Mouse (Mus musculus) hematopoietic stem cell, adult 5-6 weeks (primary cell): Measurements from ENCODE around the gene Sorcs2. TPM values are rescaled to one million over a fixed set of nuclear protein-coding genes. Genes with fewer than 3 reads are reported as not detected.

ENCODE experiments used
- ATAC-seq, 2 experiments: fragments of 125-278 bp in 1 of 2; replicated peaks in 1 of 2; 2 replicates each; pipeline ENCODE4 v1.8.0; 2016 to 2017; ENCODE audit warnings: inconsistent platforms in 2 of 2, mild to moderate bottlenecking in 2 of 2, moderate number of reproducible peaks in 2 of 2, low read depth in 1 of 2, moderate TSS enrichment in 1 of 2; ENCODE audit not compliant: low FRiP score in 2 of 2, poor library complexity in 2 of 2, severe bottlenecking in 2 of 2, insufficient read depth in 1 of 2, low TSS enrichment in 1 of 2
- total RNA-seq: library from RNA; stranded (forward); fragments of 172-1452, 232-1000 nt; gene quantifications from 2 replicates; pipeline ENCODE4 v1.2.3, GENCODE M21; 2017

Gene Sorcs2
- total RNA-seq, 1 experiment from 2014 or later: 0.30 TPM

DNA sequence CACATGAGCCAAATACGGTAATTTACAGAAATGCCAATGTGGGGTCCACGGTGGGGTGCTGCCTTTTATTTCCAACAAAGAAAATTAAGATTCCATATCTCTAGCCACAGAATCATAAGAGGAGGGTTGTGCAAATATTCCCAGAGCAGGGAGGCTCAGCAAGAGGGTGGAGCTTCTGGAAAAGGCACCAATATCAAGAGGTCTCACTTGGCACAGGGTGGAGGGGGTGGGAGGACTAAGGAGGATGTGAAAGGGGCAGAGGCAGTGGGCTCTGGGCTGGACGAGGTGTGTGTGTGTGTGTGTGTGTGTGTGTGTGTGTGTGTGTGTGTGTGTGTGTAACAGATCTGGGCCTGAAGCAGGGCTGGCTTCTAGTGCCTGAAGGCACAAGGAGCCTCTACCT is 297.5 kb downstream of the Sorcs2 start:
- no peak for ATAC-seq

GRCm38 (mm10) chr5:36099662-36100061 is 298.3 kb downstream of the Sorcs2 start:
- no peak for ATAC-seq

DNA sequence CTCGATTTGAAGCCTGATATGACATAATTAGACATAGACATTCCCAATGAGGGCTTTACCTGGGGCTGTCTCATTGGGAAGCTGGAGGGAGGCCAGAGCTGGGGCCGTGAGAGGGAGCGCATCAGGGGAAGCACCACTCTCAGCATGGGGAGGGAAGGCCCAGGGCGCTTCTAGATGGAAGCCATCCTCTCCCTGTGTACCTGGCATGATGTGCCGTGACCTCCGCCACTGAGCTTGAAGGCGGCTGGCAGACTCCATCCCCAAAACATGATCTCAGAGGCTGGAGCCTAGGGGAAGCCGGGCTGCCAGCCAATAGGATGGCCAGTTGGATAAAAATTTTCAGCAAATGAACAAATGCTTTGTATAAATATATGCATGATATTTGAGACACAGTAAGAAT is 301.9 kb downstream of the Sorcs2 start:
- ATAC-seq: no peak

GRCm38 (mm10) chr5:36090036-36090435 is 307.9 kb downstream of the Sorcs2 start:
- no peak for ATAC-seq

GRCm38 (mm10) chr5:36089243-36089642 is 308.7 kb downstream of the Sorcs2 start:
- ATAC-seq: peak; percentile 91 to 97

- ATAC-seq: no peak
Observed at GRCm38 (mm10) chr5:36086931-36087330, 311.0 kb downstream of the Sorcs2 start.

DNA sequence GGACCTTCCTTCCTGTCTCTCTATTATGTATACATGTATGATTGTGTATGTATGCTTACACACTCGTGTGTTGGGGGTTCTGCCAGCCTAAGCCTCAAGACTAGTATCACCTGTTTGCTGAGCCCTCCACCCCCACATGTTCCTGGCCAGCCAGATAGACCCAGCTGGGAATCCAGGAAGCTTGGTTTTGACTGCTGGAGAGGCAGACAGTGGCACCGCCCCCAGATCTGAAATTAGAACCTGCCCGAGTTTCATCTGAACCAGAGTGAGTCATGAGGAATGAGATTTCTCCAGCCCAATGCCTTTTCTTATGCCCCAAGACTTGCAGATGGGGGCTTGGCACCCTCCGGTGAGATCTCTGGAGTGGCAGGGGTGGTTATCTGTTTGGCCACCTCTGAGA is 312.3 kb downstream of the Sorcs2 start:
- no peak for ATAC-seq

- no peak for ATAC-seq
Observed at GRCm38 (mm10) chr5:36083869-36084565, 313.9 kb downstream of the Sorcs2 start.

DNA sequence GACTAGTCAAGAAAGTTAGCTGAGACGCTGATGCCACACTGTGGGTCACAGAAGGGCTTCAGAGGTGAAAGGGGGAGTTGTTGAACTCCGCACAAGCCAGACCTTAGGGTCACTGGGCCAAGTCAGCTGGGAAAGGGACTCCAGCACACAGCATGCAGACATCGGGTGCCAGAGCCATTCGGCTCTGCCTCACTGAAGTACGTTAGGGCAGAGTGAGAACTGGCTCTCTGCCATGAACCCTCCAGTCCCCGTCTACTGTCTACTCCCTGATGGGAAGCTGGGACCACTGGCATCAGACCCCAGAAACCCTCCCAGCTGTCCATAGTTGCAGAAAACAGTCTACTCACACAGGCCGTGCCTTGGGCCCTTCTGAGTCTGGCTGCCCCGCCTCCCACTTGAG is 316.9 kb downstream of the Sorcs2 start:
- ATAC-seq: no peak

- no peak for ATAC-seq
Observed at GRCm38 (mm10) chr5:36075172-36076074, 322.5 kb downstream of the Sorcs2 start.

DNA sequence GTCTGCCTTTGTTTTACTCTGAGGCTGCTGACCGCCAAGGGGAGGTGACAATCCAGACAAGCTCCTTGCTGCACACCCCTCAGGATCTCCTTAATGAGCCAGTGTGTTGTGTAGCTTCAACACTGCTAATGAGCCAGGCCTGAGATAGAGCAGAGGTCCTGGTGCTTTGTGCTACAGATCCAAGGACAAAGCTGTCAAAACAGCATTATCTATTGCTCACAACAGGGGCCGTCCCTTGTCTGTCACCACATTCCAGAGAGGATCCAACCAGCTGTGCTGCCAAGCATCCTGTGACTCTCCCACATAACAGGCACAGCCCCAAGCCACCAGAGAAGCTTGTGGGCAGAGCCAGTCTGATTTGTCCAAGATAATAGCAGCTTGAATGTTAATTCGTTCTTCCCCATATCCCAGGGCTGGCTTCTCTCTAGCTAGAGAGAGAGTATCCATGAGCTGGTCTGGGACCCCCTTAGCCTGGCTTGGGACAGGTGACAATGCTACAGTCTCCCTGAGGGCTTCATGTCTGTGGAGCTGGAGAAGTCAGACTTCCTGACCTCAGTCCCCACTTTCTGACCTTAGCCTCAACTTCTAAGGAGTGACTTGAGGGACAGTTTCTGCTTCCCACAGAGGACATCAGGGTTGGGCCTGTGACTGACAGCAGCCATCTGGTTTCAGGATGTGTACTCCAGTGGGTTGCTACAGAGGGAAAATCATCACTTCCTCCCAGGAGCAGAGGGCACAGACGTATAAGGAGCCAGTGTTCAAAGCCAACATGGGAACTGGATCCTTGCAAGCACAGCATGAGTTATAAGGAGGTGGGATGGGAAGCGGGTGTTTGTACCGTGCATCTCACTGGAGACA is 328.2 kb downstream of the Sorcs2 start:
- no peak for ATAC-seq

DNA sequence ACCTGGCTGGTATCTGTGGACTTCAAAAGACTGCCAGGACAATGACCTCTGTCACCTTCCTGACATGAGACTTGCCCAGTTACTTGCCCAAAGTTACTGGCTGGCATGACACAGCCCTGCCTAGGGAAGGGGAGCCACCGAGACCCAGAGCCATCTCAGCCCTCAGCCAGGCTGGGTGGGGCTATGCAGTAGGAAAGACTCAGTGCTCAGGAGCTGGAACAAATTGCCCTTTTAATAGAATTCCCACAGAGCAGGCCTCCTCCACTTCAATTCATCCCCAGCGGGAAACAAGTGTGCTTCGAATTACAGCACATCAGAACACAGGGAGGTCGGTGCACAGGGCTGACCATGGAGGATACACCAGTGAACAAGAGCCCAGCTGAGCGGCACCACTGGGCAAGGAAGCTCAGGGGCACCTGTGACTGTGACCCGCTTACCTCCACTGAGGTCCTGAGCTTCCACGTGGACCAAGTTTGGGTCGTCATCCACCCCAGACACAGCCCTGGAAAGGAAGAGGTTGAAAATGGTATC is 330.2 kb downstream of the Sorcs2 start:
- ATAC-seq: no peak

GRCm38 (mm10) chr5:36057804-36058322 is 340.1 kb downstream of the Sorcs2 start:
- ATAC-seq: no peak

DNA sequence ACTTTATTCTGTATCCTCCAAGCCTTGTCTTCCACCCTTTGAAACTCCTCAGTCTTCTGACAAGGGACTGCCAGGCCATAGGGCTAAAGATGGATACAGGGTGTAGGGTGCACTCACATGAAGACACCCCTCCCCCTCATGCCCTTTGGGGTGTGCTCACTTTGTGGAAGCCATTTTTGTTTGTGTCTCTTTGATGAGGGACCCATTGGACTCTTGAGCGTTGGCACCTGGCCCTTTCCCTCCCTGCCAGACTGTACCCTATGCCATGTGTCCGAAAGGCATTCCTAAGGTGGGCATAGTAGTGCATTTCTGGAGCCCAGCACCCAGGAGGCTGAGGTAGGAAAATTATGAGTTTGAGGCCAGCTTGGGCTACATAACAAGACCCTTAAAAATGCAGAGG is 341.0 kb downstream of the Sorcs2 start:
- no peak for ATAC-seq

GRCm38 (mm10) chr5:36055876-36056275 is 342.1 kb downstream of the Sorcs2 start:
- ATAC-seq: no peak

GRCm38 (mm10) chr5:36054498-36054897 is 343.4 kb downstream of the Sorcs2 start:
- ATAC-seq: 0 out of 4 replicates have a peak, but pooled peaks of 1 of the 2 experiments have one; percentile 27

DNA sequence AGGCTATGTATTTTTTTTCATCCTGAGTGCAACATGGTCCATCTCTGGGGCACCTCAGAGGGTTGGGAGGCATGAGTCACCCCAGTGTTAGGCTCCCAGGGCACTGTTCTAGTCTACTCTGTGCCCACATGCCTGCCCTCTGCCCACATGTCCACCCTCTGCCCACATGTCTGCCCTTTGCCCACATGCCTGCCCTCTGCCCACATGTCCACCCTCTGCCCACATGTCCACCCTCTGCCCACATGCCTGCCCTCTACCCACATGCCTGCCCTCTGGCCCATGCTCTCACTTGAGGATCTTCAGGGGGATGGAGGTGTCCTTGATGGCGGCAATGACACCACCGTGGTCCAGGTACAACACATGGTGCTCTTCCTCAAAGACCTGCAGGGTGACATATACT is 354.8 kb downstream of the Sorcs2 start:
- ATAC-seq: no peak
